Mouse (Mus musculus): ENCODE results near the gene Mbnl1.

The Mbnl1 gene

DNA sequence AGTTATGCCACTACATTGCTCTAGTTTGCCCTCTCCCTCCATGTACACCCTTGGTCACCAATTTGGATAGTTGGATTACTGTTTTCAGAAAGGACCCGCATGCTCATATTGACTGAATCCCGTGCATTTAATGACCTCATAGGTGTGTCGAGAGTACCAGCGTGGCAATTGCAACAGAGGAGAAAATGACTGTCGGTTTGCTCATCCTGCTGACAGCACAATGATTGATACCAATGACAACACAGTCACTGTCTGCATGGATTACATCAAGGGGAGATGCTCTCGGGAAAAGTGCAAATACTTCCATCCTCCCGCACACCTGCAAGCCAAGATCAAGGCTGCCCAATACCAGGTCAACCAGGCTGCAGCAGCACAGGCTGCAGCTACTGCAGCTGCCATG, 140.5 kb downstream of the Mbnl1 start:
- DNase-seq (ENCODE audit: low read depth), result no peak

DNA sequence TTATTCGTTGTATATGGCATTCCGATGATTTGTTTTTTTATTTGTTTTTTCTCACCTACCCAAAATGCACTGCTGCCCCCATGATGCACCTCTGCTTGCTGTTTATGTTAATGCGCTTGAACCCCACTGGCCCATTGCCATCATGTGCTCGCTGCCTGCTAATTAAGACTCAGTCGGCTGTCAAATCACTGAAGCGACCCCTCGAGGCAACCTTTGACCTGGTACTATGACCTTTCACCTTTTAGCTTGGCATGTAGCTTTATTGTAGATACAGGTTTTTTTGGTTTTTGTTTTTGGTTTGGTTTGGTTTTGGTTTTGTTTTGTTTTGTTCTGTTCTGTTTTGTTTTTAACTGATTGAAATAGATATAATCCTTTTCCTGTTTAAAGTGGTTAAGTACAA, 141.9 kb downstream of the Mbnl1 start:
- no peak for DNase-seq (ENCODE audit: low read depth)

DNA sequence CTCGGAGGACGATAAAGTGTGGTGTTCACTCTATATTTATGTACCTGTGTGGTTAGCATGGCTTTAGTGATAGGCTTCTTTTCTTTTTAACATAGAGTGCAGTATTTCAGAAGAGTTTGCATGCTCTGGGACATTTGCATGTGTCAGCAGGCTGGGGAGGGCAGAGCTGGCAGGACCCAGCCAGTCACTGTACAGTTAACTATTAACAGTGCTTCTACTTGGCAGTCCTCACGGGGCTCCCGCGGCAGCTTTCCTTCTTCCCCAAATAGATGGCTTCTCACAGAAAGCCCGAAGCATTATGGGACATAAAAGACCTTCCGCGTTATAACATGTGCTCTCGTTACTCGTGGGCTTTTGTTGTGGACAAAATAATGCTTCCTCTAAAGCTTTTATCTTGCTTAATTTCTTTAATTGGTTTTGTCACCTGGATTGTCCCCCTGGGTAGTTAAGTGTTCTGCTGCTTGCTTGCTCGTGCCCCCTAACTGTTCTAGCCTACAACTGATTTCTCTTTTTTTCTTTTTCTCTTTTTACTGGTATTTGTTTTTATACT, 142.5 kb downstream of the Mbnl1 start:
- DNase-seq (ENCODE audit: low read depth), result no peak

DNA sequence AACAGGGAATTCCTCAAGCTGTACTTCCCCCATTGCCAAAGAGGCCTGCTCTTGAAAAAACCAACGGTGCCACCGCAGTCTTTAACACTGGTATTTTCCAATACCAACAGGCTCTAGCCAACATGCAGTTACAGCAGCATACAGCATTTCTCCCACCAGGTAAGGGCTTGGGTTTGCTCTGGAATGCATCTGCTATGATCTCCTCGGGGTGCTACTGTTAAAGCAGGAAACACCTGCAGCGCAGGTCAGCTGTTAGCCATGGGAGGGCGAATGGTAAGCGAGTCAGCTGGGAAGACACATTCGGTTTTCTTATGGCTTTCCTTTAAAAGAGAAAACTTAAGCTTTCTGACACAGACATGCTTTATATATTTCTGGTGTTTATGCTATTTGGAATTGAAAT, 143.0 kb downstream of the Mbnl1 start:
- no peak for DNase-seq (ENCODE audit: low read depth)

DNA sequence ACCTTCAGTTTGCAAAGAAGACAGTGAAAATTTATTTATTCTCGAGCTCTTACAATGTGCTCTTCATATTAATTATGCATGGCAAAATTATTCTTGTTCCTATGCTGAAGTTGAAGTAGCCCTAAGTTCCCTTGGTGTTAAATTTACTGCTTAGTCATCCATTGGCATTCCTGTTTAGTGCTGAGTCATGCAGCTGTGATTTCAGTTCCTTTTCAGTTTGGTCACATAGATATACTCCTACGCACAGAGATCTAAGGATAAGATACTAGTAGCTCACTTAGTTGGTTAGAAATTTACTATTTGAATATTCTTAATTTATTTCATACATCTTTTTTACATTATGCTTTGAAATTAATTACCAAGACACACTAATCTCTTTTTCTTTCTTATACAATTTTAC, 143.5 kb downstream of the Mbnl1 start:
- no peak for DNase-seq (ENCODE audit: low read depth)

DNA sequence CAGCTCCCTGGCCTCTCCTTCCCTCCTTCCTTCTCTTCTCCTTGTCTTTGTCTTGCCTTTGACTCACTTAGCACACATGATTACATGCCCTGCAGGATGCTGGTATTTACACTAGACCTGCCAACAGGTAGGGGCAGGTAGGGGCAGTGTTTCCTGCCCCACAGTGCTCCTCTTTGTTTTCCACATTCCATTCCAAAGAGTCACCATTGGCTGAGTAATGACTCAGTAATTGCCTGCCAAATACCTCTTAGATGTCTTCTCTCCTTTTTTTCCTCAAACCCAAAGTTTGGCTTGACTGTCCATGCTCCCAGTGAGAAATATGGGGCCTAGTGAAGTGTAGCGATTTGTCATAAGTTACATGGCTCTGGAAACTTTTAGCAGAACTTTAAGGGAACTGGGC, 145.0 kb downstream of the Mbnl1 start:
- no peak for DNase-seq (ENCODE audit: low read depth)

DNA sequence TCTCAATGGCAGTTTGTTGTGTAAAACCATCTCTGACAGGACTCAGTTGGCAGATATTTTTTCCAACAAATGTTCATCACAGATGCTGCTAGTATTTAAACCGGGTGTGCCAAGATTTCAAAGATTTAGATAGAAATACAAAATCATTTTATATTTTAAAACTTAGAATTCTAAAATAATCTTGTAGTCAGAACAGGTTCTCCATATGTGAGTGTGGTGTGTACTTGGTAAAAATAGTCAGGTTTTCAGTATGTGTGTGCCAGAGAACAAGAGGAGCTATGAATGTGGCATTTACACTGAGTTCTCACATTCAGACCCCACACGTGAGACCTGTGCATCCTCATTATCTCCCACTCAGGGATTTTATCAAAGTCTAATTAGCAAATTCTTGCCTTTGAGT, 147.6 kb downstream of the Mbnl1 start:
- DNase-seq (ENCODE audit: low read depth), result no peak

DNA sequence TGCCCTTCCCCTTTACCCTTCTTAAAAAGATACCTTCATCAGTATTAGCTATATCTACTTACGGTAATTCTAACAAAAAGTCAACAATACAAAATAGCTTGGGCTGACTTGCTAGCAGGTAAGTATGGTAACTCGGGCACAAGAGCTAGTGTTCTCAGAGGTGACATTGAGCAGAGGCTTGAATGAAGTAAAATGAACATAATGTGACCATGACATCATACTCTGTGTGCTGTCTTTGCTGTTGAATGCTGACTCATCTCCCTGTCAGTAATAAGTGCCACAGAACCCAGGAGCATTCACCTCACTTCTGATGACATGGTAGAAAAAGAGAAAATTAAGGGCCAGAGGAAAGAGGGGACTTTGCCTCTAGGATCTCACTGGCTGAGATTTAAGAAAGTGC, 158.6 kb downstream of the Mbnl1 start:
- no peak for DNase-seq (ENCODE audit: low read depth)

DNA sequence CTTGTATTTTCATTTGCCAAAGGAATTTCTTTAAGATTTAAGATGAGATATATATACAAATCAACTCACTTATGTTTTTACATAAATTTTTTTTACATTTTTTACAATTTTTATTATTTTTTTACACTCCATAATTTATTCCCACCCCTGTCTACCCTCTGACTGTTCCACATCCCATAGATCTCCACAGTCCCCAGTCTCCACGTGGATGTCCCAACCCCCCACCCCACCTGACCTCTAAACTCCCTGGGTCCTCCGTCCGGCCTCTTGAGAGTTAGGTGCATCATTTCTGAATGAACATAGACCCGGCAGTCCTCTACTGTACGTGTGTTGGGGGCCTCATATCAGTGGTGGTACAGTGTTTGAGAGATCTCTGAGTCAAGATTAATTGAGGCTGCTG, 159.1 kb downstream of the Mbnl1 start:
- no peak for DNase-seq (ENCODE audit: low read depth)

DNA sequence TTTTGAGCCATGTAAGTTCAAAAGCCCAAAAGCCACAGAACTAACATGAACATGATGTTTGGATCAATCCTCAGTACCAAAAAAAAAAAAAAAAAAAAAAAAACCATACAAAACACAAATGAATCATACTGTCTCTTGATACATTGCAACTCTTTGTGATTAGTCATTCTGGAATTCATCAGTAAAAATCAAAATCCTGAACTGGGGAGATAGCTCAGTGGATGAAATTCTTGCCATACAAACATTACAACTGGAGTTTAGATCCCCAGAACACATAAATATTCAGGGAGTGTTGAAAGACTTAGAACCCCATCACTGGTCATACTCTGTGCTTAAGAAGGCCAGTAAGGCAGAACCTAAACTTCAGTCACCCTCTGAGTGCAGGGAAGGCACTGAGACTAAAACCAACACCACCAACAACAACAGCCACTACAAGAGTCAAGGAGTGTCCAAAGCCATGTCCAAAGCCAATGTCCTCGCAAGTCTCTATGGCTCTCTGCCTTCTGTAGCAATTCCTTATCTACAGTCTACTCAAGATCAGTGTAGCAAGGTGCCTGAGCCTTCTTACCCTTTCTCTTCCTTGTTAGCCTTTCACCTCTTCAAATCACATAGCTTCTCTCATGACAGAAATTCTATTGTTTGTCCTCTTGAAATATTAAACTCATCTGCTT, 160.3 kb downstream of the Mbnl1 start:
- DNase-seq (ENCODE audit: low read depth), result no peak

DNA sequence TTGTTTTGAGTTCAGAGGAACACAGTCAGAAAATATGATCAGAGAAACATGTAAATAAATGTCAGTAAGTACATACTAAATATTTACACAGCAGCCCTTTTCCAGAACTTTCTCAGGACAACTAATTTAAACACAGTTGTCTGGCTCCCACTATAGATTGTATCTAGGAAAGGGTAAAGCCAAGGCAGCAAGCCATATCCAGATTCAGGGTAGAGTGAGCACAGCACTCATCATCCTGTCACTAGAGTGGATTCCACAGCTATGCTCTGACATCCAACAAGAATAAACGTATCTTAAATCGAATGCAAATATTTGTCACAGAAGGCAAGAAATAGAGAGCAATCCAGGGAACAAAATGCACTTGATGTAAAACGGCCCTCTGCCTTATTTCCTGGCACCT, 165.9 kb downstream of the Mbnl1 start:
- DNase-seq (ENCODE audit: low read depth), result no peak

DNA sequence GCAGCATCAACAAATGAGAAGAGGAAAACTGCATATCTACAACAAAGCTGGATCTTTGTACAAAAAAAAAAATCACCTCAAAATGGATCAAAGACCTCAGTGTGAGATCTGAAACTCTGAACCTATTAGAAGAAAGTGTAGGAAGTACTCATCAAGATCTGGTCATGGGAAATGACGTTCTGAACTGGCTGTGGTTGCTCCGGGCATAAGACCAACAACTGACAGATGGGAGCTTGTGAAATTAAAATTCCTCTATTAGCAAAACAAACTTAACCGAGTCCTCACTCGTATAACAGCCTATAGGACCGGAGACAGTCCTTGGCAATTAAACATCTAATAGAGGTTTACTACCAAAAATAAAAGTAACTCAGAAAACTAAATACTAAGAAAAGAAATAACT, 166.5 kb downstream of the Mbnl1 start:
- DNase-seq (ENCODE audit: low read depth), result no peak

DNA sequence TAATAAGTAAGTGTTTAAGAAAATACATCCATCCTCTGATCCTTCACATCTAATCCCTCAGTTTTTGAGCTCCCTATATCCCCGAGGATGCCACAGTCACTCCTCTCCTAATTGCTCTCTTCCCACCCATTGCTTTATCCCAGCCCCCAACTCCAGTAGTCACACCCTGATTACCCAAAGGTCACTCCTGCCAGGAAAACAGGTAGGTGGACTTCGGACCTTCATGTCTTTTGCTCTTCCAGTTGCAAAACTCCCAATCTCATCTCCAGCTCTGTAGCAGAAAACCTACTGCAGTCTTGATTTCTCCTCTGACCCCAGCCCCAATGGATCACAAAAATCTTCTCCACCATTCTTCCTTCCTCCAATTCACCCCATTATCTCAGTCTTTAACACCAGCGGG, 169.6 kb downstream of the Mbnl1 start:
- no peak for DNase-seq (ENCODE audit: low read depth)

DNA sequence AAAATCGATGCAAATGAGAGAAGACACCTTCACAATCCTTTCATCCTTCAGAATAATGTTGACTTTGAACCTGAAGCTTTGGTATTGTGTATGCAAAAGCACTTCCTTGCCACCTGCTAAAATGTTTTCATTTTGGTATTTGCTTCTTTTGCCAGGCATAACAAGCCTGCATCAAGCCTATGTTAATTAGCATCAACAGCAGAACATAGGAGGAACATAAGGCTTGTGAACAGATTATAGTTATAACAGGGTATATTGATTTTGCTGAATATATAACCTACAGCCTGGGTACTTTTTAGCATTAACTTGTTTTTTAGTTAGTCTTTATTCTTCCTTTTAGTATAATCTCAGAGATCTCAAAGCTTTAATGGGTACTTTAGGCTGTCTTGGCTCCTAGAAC, 172.9 kb downstream of the Mbnl1 start:
- no peak for DNase-seq (ENCODE audit: low read depth)

DNA sequence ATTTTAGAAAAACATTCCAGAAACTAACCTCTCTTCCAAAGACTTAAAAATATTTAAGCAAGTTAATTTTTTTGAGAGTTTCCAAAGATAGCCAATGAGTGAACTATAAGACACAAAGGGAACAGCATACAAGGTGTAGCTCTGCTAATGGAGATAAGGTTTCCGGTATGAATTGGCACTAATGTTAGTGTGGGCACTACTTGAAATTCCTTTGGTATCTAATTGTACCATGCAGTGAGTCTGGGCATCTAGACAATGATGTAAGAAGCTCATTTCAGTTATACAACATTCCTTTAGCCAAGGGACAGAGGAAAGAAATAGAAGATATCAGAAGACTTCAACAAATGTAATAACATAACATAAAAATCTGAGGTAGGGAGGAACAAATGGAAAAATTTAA, 175.7 kb downstream of the Mbnl1 start:
- DNase-seq (ENCODE audit: low read depth), result no peak

DNA sequence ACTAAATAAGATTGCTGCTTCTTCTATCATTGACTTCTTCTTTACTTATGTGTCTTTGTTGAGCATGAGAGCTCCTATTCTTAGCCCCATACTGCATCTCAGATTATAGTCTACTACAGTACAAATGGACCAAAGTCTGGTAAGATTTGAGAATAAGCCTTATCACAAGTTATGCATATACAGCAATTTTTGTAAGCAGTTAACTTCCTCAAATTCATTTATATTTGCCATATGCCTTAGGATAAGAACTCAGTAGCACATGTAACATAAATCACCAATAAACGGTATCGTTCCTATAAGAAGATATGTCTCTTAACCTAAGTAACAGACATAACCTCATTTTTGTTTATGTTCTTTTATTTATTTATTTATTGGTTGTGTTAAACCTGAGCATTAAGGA, 188.1 kb downstream of the Mbnl1 start:
- no peak for DNase-seq (ENCODE audit: low read depth)

Data from c-Kit-positive CD71-positive TER-119-negative erythroid progenitor cells, embryonic 14.5 days (primary cell).